Mouse (Mus musculus) spleen, adult 2 months (tissue): ENCODE data around the gene Gm9964.

ENCODE experiments used
- CTCF ChIP-seq: fragments of 200-500 bp; IDR thresholded peaks from 2 replicates; pipeline ENCODE4 v1.5.1; 2011; ENCODE audit warnings: mild to moderate bottlenecking, inconsistent platforms; ENCODE audit not compliant: insufficient read depth, insufficient read length, insufficient replicate concordance; ENCODE audit errors: extremely low read depth
- POLR2A ChIP-seq: fragments of 200-500 bp; IDR thresholded peaks from 2 replicates; pipeline ENCODE4 v1.6.1; 2011; ENCODE audit warnings: low read depth, low read length, inconsistent platforms

- TF ChIP-seq POLR2A (no peak), CTCF (no peak)
Observed at GRCm38 (mm10) chr11:79279732-79280405, 16.8 kb downstream of the Gm9964 start.
